Mouse (Mus musculus): ENCODE measurements at regions not wholly inside any gene's neighbourhood (a gene's known extent, or its start where the extent isn't known, plus 50 kb on each side); places are given as distances from the start of the nearest gene placed in this dataset.

DNA sequence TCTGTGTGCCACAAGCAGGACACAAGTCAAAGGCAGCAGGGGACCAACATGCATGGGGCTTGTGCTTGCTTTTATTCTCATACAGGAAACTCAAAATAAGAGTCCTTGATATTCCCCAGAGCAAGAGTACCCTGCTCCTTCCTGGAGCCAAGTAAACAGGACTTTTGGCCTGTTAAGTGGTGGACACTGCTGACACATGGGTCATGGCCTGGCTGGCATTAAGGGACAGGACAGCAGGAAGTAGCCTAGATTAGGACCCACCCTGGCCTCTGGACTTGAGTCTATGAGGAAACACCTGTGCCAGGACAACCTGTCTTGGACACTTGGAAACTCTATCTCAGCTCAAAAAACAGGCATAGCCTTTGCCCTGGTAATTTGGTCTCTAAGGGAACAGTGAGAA, 181.0 kb upstream of the Jun start:
- DNase-seq: no peak

DNA sequence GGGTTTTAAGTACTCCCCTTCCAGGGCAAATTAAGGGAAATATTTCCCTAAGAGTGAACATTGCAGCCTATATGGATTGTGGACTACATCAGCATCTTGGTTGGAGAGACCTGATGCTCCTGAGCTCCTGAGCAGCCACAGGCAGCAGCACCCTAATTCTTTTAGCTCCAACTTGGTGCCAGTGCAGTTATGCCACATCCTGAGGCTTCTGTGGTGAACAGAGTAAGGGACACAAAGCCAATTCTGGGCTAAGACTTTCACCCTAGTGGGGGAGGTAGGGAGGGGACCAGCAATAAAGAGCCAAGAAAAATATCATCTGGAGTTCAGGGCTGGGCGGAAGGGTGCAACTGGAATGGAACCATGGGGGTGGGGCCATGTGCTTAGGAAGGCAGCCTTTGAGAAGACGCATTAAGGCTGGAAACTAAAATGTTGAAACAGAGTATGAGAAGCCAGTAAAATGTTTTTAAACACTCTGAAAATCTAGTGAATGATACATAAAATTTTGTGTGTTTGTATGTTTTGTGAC, 182.1 kb upstream of the Jun start:
- peak; percentile 53 for DNase-seq

DNA sequence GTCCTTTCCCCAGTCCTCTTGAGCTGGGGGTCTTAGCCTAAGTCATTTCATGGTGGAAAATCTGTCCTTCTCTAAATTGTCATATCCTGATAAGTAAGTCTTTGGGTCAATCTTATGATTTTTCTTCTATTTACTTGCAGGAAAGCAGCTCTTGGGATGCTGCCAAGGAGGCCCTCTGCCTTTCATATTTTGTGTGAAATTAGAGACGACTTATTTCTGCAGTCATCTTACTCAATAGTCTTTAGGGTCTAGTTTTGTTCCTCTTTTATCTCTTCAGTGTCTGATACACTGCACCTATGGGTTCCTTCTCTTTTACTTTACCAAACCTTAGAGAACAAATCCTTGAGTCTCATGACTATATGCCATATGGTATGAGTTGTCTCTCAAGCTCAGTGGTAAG, 196.0 kb upstream of the Jun start:
- peak; percentile 47 for DNase-seq

DNA sequence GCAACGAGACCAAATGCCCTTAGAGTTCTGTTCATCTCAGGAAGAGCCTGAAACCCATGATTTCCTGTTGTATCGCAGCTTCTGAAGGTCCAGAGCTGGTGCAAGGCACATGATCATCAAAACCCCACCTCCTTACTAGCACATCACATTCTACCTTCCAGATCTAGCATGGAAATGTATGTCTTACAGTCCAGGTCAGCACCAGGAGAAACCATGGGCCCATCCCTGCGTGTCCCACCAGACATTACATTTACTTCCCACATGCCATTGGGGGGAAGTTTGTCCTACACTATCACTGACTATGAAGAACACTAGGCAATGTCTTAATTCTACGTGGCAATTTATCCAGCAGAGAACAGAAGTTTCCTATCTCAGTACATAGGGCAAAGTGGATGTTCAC, 197.0 kb upstream of the Jun start:
- no peak for DNase-seq

DNA sequence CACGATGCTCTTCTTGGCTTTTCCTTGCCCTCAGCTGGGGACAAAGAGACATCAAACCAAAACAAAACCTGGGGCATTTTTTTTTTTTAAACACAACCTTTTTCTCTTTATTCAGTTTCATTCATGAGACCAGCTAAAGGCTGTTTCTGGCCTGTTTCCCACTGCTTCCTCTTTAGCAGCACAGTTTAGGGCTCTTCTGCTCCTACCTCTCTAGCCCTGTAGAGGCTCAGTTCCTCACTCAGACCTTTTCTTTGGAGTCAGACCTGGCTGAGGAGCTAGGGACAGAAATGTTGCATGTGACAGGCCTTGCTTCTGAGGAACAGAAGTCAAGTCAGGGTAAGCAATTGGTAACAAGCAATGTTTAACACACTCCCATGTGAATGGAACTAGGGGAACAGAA, 198.1 kb upstream of the Jun start:
- no peak for DNase-seq

- no peak for DNase-seq
Measured at GRCm38 (mm10) chr4:95269766-95270165, 217.7 kb upstream of the Jun start.

- DNase-seq: no peak
Measured at GRCm38 (mm10) chr4:95270389-95270788, 218.4 kb upstream of the Jun start.

DNA sequence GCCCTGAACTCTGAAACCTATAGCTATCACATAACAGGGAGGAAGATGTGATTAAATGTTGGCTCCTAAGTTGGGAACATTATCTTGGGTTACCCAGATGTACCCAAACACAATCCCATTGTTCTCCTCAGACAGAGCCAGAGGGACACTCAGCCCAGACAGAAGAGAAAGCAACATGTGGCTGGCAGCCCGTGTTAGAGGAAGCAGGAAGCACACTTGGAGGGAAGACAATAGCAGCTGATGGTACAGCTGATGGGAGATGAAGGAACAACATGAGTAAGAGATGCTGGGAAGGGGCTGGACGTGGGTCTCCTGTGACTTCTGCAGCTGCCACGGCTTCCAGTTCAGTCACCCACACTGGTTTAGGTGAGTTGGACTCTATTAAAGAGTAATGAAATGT, 224.2 kb upstream of the Jun start:
- peak; percentile 27 for DNase-seq

DNA sequence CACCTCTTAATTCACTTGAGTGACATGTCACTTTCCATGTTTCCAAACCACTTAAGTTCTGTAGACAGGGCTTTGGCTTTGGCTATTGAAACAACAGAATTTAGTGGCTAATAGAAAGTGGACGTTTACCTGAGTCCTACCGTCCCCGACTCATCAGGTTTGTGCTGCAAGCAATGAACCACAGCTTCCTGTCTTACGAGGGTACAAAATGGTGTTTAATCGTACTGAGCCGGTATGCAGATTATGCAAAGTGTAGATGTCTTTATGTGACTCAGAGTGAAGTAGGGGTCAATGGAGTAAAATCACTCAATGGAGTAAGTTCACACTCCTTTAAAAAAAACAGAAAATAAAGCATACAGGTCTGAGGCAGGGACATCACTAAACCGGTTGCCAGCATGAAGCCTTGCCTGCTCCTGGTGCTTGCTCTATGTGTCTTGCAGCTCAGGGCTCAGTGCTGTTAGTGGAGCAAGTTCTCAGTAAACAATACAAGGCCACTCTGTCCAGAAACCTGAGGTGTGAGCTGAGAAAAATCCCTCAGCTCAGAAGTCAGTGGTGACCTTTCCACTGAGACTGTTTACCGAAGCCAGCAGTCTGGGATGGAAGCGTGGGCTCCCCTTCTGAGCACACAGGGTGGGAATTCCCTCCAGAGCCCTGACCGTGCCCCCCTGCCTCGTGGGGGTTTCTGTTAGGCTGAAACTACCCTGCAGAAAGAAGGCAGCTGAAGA, 226.1 kb upstream of the Jun start:
- no peak for DNase-seq

- DNase-seq: peak; percentile 76
Measured at GRCm38 (mm10) chr4:95278714-95279095, 226.7 kb upstream of the Jun start.

- DNase-seq: no peak
Measured at GRCm38 (mm10) chr4:95279200-95279599, 227.2 kb upstream of the Jun start.

GRCm38 (mm10) chr4:95282083-95282482, 230.1 kb upstream of the Jun start:
- DNase-seq: no peak

DNA sequence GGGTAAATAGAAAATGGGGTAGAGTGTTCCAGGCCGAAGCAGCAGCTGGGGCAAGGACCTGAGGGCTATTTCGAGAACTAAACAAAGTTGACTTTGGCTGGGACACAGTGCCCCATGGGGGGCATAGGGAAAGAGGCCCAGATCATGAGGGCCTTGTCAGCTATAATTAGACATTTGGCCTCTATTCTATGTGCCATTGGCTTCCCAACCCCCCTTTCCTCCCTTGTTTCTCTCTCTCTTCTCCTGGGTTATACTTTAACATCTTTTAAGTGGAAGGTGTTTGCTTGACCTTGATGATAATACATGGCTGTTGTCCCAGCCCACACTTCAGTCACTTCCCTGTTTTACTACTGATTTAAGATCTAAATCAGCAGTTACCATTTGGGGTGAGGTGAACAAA, 231.8 kb upstream of the Jun start:
- peak; percentile 30 for DNase-seq

GRCm38 (mm10) chr4:95284192-95284591, 232.2 kb upstream of the Jun start:
- no peak for DNase-seq

- DNase-seq: no peak
Measured at GRCm38 (mm10) chr4:95284696-95285095, 232.7 kb upstream of the Jun start.

DNA sequence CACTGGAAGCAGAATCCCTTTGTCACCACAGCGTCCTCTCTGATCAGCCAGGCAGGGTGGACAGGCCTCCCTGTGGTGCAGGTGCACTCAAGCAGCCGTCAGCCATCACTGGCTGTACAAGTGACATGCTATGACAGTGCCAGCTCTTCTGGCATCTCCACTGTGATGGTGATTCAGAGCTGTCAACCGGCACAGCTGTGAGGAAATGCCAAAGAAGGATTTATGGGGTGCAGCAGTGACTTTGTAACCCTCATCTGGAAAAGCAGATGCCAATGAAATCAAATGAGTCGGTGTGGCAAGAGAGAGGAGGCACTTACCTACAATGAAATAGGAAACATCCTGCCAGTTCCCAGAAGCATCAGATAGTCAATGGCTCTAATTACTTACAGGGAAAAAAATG, 238.3 kb upstream of the Jun start:
- no peak for DNase-seq

GRCm38 (mm10) chr4:95294110-95294509, 242.1 kb upstream of the Jun start:
- no peak for DNase-seq

DNA sequence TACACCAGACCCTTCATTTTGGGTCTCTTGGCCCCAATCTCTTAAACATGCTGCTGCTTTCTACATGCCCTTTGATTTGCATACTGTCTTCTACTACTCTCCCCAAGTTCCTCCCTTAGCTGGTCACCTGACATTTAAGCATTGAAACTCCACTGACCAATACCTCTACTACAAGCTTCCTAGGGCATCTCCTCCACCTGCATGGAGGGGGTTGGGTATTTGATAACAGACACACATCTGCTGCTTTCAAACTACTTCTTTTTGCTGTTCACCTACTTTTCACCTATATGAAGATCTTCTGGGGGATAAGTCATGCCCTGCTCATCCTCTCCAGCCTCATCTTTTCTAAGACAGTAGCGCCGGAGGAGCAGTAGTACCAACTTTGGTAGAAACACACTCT, 249.9 kb upstream of the Jun start:
- DNase-seq: no peak

DNA sequence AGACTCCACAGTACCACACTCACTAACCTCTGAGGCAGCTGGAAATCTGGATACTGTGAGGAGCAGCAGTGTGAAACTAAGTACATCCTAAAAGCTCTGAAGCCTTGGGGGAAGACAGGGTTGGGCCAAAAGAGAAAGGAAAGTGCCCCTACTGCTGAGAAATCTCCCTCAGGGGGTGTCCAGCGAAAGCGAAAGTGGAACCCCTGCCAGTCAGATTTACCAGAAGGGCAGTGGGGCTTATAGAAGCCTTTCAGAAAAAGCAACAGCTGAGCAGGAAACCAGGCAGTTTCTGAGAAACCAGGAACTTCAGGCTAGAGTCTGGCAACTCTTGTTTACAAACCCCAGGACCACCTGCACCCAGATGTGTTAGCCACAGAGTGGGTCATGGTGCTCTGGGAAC, 251.3 kb upstream of the Jun start:
- DNase-seq: peak; percentile 31

DNA sequence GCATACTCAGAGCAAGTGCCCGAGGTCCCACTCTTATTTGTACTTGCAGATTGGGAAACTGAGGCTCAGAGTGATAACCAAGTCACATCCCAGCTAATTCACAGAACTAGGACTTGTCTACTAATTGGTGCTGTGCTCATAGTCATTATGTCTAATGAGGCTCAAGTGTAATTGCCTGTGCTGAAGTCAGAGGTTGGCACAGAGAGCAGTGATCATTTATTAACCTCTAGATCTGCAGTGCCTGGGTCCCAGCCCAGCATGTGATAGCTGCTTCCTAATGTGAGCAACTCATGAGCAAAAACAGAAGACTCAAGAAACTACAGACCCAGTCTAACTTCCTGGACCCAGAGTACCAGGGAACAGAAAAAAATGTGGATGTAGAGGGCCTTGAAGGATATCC, 252.0 kb upstream of the Jun start:
- DNase-seq: peak; percentile 42

DNA sequence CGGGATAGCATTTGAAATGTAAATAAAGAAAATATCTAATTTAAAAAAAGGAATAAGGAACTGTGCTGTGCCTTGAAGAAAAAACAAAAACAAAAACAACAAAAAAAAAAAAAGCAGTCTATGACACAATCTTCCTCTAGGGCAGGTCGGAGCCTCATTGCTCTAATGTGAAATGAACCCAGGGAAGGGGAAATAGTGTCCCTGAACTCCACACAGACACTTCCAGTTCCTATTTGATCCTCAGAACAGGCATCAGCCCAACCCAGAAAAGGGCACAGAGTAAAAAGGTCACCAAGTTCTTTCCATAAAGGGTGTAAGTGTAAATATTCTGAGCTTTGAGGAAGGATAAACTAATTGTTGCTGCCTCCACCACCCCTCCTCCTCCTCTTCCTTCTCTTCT, 250.2 kb upstream of the Fggy start:
- DNase-seq: no peak

DNA sequence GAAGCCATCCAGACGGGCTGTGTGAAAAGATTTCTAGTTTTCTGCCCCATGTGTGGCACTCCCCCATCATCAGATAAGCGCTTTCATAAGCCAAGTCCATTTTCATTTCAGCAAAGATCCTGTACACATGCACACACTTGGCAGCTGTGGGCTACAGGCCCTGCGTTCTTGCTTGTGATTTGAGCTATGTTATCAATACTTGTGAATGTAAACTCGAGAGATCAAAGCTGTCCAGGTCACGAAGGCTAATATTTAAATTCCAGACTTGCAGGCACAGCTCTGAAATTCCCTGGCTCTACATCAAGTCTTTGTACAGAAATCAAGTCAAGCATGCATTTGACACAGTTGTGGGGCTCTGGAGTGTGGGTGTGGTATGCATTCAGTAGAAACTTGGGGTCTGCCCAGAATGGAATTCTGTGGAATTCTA, 248.8 kb upstream of the Fggy start:
- no peak for DNase-seq

DNA sequence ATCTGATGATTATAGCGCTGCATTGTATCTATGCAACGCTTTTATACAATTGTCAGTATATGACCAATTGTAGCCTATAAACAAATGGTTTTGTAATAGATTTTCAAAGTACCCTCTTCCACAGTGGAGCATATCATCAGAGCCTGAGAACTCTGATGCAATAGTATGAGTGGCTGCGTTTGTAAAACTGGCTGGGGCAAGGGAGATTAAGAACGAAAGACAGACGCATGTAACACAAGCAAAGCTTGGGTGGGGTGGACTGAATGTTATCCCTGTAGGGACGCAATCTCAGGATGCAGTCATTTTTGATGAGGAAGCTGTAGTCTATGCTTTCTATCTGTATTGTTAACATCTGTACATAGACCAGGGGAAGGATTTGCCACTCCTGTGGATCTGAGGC, 246.9 kb upstream of the Fggy start:
- no peak for DNase-seq

DNA sequence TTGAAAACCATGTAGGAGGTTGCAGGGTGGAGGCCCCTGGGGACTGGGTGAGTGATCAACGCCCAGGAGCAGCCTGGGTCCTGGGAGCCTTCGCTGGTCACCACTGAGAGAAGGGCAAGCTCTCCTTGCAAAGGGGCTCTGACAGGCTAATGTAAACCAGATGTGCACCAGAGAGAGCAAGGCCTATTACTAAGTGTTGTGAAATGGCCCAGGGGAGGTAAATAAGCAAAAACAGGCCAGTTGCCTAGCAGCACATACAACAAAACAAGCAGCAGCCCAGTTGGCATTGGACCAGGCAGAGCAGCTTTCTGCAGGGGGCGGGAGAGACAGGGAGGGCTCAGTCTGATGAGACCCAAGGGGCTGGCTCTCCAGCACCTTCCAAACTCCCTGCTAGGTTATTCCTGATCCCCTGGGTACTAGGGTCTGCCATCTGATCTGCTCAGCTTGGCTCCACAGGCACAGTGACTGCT, 239.5 kb upstream of the Fggy start:
- DNase-seq: peak; percentile 77

- DNase-seq: no peak
Measured at GRCm38 (mm10) chr4:95318561-95318960, 238.7 kb upstream of the Fggy start.
